8 mouse cellular contexts compared by ENCODE assay signal in the genomic region with DNA sequence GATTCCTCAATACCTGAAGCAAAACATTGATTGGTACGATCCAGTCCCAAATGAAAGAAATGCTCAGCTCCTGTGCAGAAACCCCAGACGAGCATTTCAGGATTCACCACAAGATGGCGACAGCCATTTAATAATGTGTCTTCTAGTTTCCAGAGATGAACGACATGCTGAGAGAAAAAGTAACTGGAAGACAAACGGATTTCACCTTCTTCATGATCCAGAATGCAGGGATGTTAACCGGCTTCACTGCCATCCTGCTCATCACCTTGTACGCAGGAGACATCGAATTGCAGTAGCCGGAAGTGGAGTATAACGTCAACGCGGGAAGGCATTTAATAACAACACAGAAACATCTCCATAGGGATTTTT.
DNase-seq lines count a peak whose midpoint lies in the region; ATAC-seq and TF ChIP-seq lines count a peak whose summit lies in the region.

No protein-coding gene starts in this region.

- DNase-seq in 416B (ENCODE audit: low read depth), result peak; percentile 66
- peak; percentile 66 for DNase-seq in R1 (ENCODE audit: low read depth, low spot score)
- peak; percentile 83 to 93 for DNase-seq in cerebellum, postnatal 36 days
- DNase-seq in gastrocnemius, postnatal 10 days, result peak; percentile 70
- DNase-seq in kidney, postnatal 10 days, result peak; percentile 85
- peak; percentile 47 for DNase-seq in liver, postnatal 0 days
- DNase-seq in ovary, adult 18-20 months (ENCODE audit: low spot score), result peak; percentile 9
- peak; percentile 18 to 35 for DNase-seq in thymus, postnatal 36 days

- H3K36me3 ChIP-seq in liver, postnatal 0 days (replicated peaks; ENCODE audit: insufficient read depth, low read length), result peaks cover 4% of the 10 kb centered on the region

- no peaks in the 10 kb centered on the region for H3K9me3 ChIP-seq in liver, postnatal 0 days (ENCODE audit: low read length)

- no peak overlapping the region for H3K27ac ChIP-seq in liver, postnatal 0 days (ENCODE audit: low read depth)

- TF ChIP-seq CTCF in liver, postnatal 0 days (IDR thresholded peaks at IDR 0.05; ENCODE audit: low read depth), result peak; percentile 80

- no peak overlapping the region for H3K4me3 ChIP-seq in liver, postnatal 0 days (ENCODE audit: low read depth, low read length)

- no peaks in the 10 kb centered on the region for H3K4me1 ChIP-seq in liver, postnatal 0 days (ENCODE audit: insufficient read depth)

- 48% methylated on average over 12 of the region's 12 CpGs for WGBS in liver, postnatal 0 days (ENCODE audit: insufficient replicate concordance)

- ATAC-seq in liver, postnatal 0 days, result no peak

- H3K9ac ChIP-seq in liver, postnatal 0 days (replicated peaks), result no peak overlapping the region

- no peaks in the 10 kb centered on the region for H3K27me3 ChIP-seq in liver, postnatal 0 days (ENCODE audit: insufficient read depth, low read length)

- no peak overlapping the region for H3K4me2 ChIP-seq in liver, postnatal 0 days (ENCODE audit: low read depth, low read length)

- TF ChIP-seq EP300 in liver, postnatal 0 days (IDR thresholded peaks at IDR 0.05; ENCODE audit: low read depth), result no peak

Comparison
In these comparisons a context has a peak if more than half of its experiments do, and no peak if none do; other contexts are left out.
1. DNase-seq: peak in every context shown above with its lines; median percentile 88 in cerebellum, postnatal 36 days; 85 in kidney, postnatal 10 days; 70 in gastrocnemius, postnatal 10 days; 66 in 416B; 66 in R1; 47 in liver, postnatal 0 days; 26 in thymus, postnatal 36 days; 9 in ovary, adult 18-20 months.